Mouse (Mus musculus) ES-CJ7 (cell line): Measurements from ENCODE around the gene Dhx57.
"Not testable (repeated sequence)": the region's sequence is repeated elsewhere in the genome, so short reads cannot be mapped to it uniquely, and the experiment has no call there.

ENCODE experiments used
- DNase-seq: peaks from one replicate; pipeline ENCODE4 v3.0.0; 2011; ENCODE audit warnings: low read depth, low spot score

Dhx57 gene

DNA sequence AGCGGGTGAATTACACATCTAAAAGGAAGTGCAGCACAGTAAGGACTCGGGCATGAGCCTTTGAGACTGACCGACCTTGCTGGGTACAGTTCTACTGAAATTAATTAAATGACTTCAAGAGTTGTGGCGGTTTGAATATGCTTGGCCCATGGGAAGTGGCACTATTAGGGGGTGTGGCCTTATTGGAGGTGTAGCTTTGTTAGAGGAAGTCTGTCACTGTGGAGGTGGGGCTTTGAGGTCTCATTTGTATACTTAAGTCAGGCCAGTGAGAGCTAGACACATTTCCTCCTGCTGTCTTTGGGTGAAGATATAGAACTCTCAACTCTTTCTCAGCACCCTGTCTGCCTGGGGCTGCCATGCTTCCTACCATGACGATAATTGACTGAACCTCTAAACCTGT, 35.9 kb downstream of the Dhx57 start:
- peak; percentile 54 for DNase-seq

- DNase-seq, result no peak
Measured at GRCm38 (mm10) chr17:80252757-80253525, 37.3 kb downstream of the Dhx57 start.

GRCm38 (mm10) chr17:80243116-80243515, 47.2 kb downstream of the Dhx57 start:
- no peak for DNase-seq

DNA sequence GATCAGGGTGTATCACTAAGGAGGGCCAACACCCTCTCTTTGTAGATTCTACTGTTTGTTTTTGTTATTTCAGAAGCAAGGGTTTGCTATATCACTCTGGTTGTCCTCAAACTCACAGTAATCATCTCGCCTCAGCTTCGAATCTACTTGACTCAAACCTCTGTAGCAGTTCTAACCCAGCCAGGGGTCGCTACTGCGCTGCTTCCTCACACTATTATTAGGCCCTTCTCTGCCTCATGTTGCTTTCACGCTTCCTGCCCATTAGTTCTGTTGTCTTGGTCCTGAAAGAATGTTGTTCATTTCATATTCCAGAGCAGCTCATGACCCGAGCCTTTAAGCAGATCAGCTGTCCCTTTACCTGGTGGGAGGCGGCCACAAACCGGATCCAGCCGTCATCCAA, 48.7 kb downstream of the Dhx57 start:
- peak; percentile 36 for DNase-seq

GRCm38 (mm10) chr17:80237475-80237874, 52.8 kb downstream of the Dhx57 start:
- no peak for DNase-seq

DNA sequence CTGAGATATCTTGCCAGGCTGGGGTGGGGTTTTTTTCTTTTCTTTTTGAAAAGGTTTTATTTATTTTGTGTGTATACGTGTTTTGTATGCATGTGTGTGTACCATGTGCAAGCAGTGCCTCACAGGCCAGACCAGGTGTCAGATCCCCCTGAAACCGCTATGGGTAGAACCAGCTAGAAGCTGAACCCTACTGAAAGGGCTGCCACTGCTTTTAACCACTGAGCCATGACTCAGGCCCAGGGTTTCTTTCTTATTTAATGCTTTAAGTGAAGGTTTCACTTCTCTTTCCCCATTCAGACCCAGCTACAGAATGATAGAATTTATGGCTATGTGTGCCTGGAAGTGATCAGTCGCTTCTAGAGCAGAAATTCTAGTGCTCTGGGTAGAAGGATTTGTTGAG, 53.5 kb downstream of the Dhx57 start:
- no peak for DNase-seq

DNA sequence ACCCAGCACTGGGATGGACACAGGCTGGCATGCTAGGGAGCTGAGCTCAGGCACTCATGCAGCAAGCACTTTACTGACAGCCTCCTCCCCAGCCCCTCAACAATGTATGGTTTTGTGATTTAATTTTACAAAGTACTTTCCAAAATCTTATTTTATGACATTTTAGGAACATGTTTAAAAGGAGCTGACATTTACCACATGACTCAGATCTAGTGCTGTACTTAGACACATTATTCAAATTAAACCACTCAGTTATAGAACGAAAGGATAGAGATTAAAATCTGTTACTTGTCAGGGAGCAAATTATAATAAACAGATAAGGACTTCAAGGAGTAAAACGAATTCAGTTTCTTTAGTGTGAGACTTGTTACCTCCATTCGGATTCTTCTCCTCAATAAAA, 54.8 kb downstream of the Dhx57 start:
- no peak for DNase-seq

DNA sequence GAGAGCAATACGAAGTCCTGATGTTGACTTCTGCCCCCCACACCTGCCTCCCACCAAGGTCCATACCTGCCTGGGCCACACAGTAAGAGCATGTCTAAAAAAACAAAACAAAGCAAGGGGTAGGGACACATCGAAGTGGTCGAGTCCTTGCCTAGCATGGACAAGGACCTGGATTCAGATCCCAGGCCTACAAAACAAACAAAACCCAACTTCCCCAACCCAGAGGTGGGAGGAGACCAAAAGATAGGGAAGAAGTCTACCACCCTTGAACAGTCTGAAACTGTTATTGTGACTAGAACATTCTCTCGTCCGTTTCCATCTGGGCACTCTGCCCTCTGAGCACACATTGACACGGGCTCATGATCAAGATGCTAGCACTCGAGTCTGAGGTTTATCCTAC, 55.9 kb downstream of the Dhx57 start:
- DNase-seq, result no peak

GRCm38 (mm10) chr17:80233844-80234243, 56.4 kb downstream of the Dhx57 start:
- no peak for DNase-seq

- no peak for DNase-seq
Measured at GRCm38 (mm10) chr17:80229396-80229795, 60.9 kb downstream of the Dhx57 start.

DNA sequence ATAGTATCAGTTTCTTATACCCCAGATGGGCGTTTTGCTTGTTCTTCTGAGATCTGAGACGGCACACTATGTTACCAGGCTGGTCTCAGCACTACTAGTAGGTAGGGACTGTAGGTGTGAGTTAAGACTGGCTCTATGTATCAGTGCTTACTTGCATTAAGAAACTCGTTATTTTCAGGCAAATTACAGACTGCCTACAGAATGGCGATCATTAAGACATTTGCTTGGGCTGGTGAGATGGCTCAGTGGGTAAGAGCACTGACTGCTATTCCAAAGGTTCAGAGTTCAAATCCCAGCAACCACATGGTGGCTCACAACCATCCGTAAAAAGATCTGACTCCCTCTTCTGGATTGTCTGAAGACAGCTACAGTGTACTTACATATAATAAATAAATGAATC, 65.1 kb downstream of the Dhx57 start:
- DNase-seq, result peak; percentile 34

GRCm38 (mm10) chr17:80224326-80225116, 65.8 kb downstream of the Dhx57 start, which contains the start of gene Gemin6:
Gene Gemin6, plus strand, starts transcription at chr17:80224441.
- DNase-seq, result peak; percentile 94

GRCm38 (mm10) chr17:80223829-80224228, 66.4 kb downstream of the Dhx57 start:
- no peak for DNase-seq

DNA sequence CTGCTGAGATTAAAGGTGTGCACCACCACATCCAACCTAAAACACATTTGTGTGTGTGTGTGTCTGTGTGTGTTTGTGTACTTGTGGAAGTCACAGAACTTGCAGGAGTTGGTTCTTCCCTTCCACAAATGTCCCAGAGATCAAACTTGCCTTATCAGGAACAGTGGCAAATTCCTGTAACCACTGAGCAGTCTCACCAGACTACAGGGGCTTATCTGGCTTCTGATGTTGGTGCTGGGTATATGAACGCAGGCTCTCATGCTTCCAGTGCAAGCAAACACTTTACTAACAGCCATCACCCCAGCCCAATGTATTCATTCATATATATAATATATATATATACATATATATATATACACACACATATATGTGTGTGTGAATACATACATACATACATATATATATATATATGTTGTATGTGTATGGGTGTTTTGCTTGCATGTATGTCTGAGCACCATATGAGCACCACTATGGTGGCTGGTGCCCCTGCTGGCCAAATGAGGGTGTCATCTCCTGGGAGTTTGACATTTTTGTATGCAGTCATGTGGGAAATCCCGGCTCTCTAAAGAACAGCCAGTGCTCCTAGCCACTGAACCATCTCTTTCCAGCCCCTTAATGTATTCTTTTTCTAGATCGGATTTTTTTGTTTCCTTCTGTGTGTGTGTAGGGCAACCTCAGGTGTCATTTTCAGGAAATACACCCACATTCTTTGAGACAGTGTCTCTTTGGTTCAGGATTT, 68.2 kb downstream of the Dhx57 start:
- DNase-seq, result peak; percentile 47

DNA sequence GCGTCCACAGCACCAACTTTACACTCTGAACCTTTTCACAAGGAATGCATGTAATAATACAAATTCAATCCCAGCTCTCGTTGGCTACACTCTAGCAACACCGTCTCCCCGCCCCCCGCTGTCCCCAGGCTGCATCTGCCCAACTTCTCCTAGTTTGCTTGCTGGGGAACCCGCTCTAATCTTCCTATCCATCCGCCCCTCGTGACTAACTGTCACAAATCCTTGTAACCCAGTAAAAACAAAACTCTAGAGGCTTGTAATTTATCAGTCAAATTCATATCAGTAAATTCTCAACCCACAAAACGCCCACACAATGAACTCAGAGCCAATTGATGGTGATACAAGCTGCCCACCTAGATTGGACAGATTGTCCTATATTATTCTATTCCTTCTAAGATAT, 69.1 kb downstream of the Dhx57 start:
- DNase-seq, result no peak

- no peak for DNase-seq
Measured at GRCm38 (mm10) chr17:80220131-80220530, 70.1 kb downstream of the Dhx57 start.

DNA sequence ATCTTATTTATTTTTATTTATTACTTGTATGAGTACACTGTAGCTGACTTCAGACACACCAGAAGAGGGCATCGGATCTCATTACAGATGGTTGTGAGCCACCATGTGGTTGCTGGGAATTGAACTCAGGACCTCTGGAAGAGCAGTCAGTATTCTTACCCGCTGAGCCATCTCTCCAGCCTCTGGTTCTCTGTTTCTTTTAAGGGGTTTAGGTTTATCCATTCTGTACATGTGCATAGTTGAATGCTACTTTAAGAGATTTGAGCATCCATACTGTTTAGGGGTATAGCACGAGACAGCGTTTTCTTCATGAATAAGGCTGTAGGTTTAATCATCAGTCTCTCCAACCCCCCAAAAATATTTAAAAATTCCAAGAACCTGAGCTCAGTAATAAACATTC, 76.3 kb downstream of the Dhx57 start:
- DNase-seq, result not testable (repeated sequence)

- peak; percentile 99 for DNase-seq
Measured at GRCm38 (mm10) chr17:80206671-80207581, 83.3 kb downstream of the Dhx57 start, which contains the start of the genes Srsf7 and Ttc39d. Gene Srsf7, minus strand, starts transcription at chr17:80207307. Gene Ttc39d, plus strand, starts transcription at chr17:80207460.

GRCm38 (mm10) chr17:80206301-80206670, 84.0 kb downstream of the Dhx57 start:
- peak; percentile 37 for DNase-seq

GRCm38 (mm10) chr17:80205657-80206056, 84.6 kb downstream of the Dhx57 start:
- DNase-seq, result no peak

GRCm38 (mm10) chr17:80199160-80199778, 91.0 kb downstream of the Dhx57 start:
- peak; percentile 36 for DNase-seq
